Mouse (Mus musculus) adrenal gland (tissue): ENCODE results near the gene Larp6.

Experiments used
- intact Hi-C: fragments of 180-260 bp; cut with DNase I; formaldehyde crosslinking; loops from one replicate; pipeline ENCODE4 v1.15.1; 2025
- long read RNA-seq, 2 experiments: library from polyadenylated mRNA; unstranded; transcript quantifications; one replicate each; pipeline ENCODE4 v2.0.0; 2020; ENCODE audit warnings: borderline replicate concordance in 1 of 2; ENCODE audit not compliant: insufficient replicate concordance in 1 of 2

The Larp6 gene
- long read RNA-seq, experiment 1, transcript Larp6-201 (3 exons, 2,440 nt) = major isoform, 5 of 6 reads
- long read RNA-seq, experiment 1, partial matches to known transcripts = 0 of 6 reads
- long read RNA-seq, experiment 1, other reads (novel, unspliced or antisense) = 1 of 6 reads
- long read RNA-seq, experiment 2, transcript Larp6-201 (3 exons, 2,440 nt) = major isoform, 5 of 5 reads
- long read RNA-seq, experiment 2, partial matches to known transcripts = 0 of 5 reads
- long read RNA-seq, experiment 2, other reads (novel, unspliced or antisense) = 0 of 5 reads

- intact Hi-C loops = no loop called here
Observed at GRCm38 (mm10) chr9:60712771-60713541, at the start of gene Larp6. Larp6 (plus strand) TSS chr9:60712989.

GRCm38 (mm10) chr9:60664385-60664784 lies 48.4 kb upstream of the Larp6 start:
- intact Hi-C loops = no loop called here

GRCm38 (mm10) chr9:60664866-60665265 lies 47.9 kb upstream of the Larp6 start:
- intact Hi-C loops = no loop called here

- intact Hi-C loops = no loop called here
Observed at GRCm38 (mm10) chr9:60665535-60665934, 47.3 kb upstream of the Larp6 start.

GRCm38 (mm10) chr9:60668886-60669285 lies 43.9 kb upstream of the Larp6 start:
- intact Hi-C loops = no loop called here

GRCm38 (mm10) chr9:60672568-60672967 lies 40.2 kb upstream of the Larp6 start:
- intact Hi-C loops = no loop called here

GRCm38 (mm10) chr9:60674780-60675179 lies 38.0 kb upstream of the Larp6 start:
- intact Hi-C loops = no loop called here

- intact Hi-C loops = no loop called here
Observed at GRCm38 (mm10) chr9:60676429-60676828, 36.4 kb upstream of the Larp6 start.

- intact Hi-C loops = no loop called here
Observed at GRCm38 (mm10) chr9:60678913-60679312, 33.9 kb upstream of the Larp6 start.

- intact Hi-C loops = no loop called here
Observed at GRCm38 (mm10) chr9:60681005-60681404, 31.8 kb upstream of the Larp6 start.

- intact Hi-C loops = no loop called here
Observed at GRCm38 (mm10) chr9:60682753-60683152, 30.0 kb upstream of the Larp6 start.

GRCm38 (mm10) chr9:60687415-60687814 lies 25.4 kb upstream of the Larp6 start:
- intact Hi-C loops = no loop called here

GRCm38 (mm10) chr9:60687891-60688324 lies 24.9 kb upstream of the Larp6 start, which contains the start of gene Lrrc49:
Lrrc49 (minus strand) TSS chr9:60688158.
- intact Hi-C loops = no loop called here

GRCm38 (mm10) chr9:60692624-60693023 lies 20.2 kb upstream of the Larp6 start:
- intact Hi-C loops = no loop called here

- intact Hi-C loops = no loop called here
Observed at GRCm38 (mm10) chr9:60693986-60694385, 18.8 kb upstream of the Larp6 start.

GRCm38 (mm10) chr9:60696271-60696985 lies 16.4 kb upstream of the Larp6 start:
- intact Hi-C loops = no loop called here

- intact Hi-C loops = no loop called here
Observed at GRCm38 (mm10) chr9:60699581-60700231, 13.1 kb upstream of the Larp6 start.

GRCm38 (mm10) chr9:60707594-60707993 lies 5.2 kb upstream of the Larp6 start:
- intact Hi-C loops = no loop called here

GRCm38 (mm10) chr9:60708606-60709005 lies 4.2 kb upstream of the Larp6 start:
- intact Hi-C loops = no loop called here

- intact Hi-C loops = no loop called here
Observed at GRCm38 (mm10) chr9:60709721-60710120, 3.1 kb upstream of the Larp6 start.

GRCm38 (mm10) chr9:60712011-60712410 lies 778 bp upstream of the Larp6 start:
- intact Hi-C loops = no loop called here
